Mouse (Mus musculus): ENCODE data around the gene Plekhg2. TPM values are rescaled to one million over a fixed set of nuclear protein-coding genes. Genes with fewer than 3 reads are reported as not detected.

Gene Plekhg2
- polyA plus RNA-seq, 1 experiment from 2014 or later = 38.8 TPM

GRCm38 (mm10) chr7:28370051-28370450 lies 2.3 kb downstream of the Plekhg2 start:
- Histone ChIP-seq H3K27ac (replicated peaks; ENCODE audit: low read depth, low read length) (no peak overlapping the region), H3K36me3 (replicated peaks; ENCODE audit: control insufficient read depth, insufficient read depth, low read depth, low read length) (peaks cover 14% of the 10 kb centered on the region)

DNA sequence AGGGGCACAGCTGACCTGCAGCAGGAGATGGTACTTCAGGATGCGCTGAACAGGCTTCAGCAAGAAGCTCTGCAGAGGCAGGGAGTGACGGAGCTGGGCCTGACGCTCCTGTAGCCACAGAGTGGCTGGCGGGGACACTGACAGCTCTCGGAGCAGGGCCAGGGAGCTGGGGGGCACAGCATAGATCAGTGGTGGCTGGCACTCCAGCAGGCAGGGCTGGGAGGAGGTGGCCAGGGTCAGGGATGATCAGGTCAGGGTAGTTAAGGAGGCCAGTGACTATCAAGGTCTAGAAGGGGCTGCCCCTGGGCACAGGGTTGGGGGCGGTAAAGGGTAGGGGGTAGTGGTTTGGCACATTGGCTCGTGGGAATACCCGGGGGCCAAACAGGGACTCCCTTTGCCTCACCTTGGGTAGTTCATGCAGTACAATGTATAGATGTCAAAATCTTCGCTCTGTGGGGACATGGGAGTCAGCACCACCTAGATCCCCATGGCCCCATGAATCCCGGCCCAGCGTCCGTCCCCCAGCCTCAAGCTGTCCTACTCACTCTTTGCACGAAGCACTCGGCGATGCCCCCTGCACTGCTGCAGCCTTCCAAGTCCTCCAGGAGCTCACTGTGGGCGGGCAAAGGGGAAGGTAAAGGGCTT lies 4.0 kb downstream of the Plekhg2 start:
- ATAC-seq (replicated peaks; ENCODE audit: insufficient number of reproducible peaks, low FRiP score, low TSS enrichment, low read depth) (no peak), DNase-seq (ENCODE audit: low spot score) (no peak)
- Histone ChIP-seq H3K36me3 (replicated peaks; ENCODE audit: control insufficient read depth, insufficient read depth, low read depth, low read length) (peaks cover 21% of the 10 kb centered on the region), H3K27ac (replicated peaks; ENCODE audit: low read depth, low read length) (no peak overlapping the region), H3K9me3 (replicated peaks; ENCODE audit: control insufficient read depth, low read length) (no peaks in the 10 kb centered on the region), H3K4me3 (ENCODE audit: low read depth, low read length) (no peak overlapping the region), H3K4me1 (ENCODE audit: control insufficient read depth, insufficient read depth, low read length) (peaks cover 4% of the 10 kb centered on the region), H3K4me2 (ENCODE audit: low read depth, low read length) (no peak overlapping the region), H3K9ac (replicated peaks; ENCODE audit: low read length) (no peak overlapping the region), H3K27me3 (ENCODE audit: control insufficient read depth, insufficient read depth, low read length) (no peaks in the 10 kb centered on the region)
- WGBS = 96% methylated on average over 16 of the region's 16 CpGs

More at GRCm38 (mm10) chr7:28370051-28370450, 2.3 kb downstream of the Plekhg2 start:
- 90% methylated on average over 14 of the region's 14 CpGs for WGBS
- no peaks in the 10 kb centered on the region for H3K27me3 ChIP-seq (ENCODE audit: control insufficient read depth, insufficient read depth, low read length)
- H3K4me3 ChIP-seq (ENCODE audit: low read depth, low read length) = peak overlapping the region; percentile 89
- ATAC-seq (replicated peaks; ENCODE audit: insufficient number of reproducible peaks, low FRiP score, low TSS enrichment, low read depth) (no peak), DNase-seq (ENCODE audit: low spot score) (no peak)
- no peaks in the 10 kb centered on the region for H3K9me3 ChIP-seq (replicated peaks; ENCODE audit: control insufficient read depth, low read length)
- peak overlapping the region; percentile 82 for H3K4me2 ChIP-seq (ENCODE audit: low read depth, low read length)
- H3K9ac ChIP-seq (replicated peaks; ENCODE audit: low read length) = peak overlapping the region; percentile 96
- H3K4me1 ChIP-seq (ENCODE audit: control insufficient read depth, insufficient read depth, low read length) = peaks cover 4% of the 10 kb centered on the region

GRCm38 (mm10) chr7:28367663-28368275 lies 4.6 kb downstream of the Plekhg2 start:
- 91% methylated on average over 16 of the region's 16 CpGs for WGBS
- no peaks in the 10 kb centered on the region for H3K9me3 ChIP-seq (replicated peaks; ENCODE audit: control insufficient read depth, low read length)
- DNase-seq (ENCODE audit: low spot score) = no peak
- peaks cover 4% of the 10 kb centered on the region for H3K4me1 ChIP-seq (ENCODE audit: control insufficient read depth, insufficient read depth, low read length)
- H3K9ac ChIP-seq (replicated peaks; ENCODE audit: low read length) = no peak overlapping the region
- no peak for ATAC-seq (replicated peaks; ENCODE audit: insufficient number of reproducible peaks, low FRiP score, low TSS enrichment, low read depth)
- no peak overlapping the region for H3K27ac ChIP-seq (replicated peaks; ENCODE audit: low read depth, low read length)
- H3K4me3 ChIP-seq (ENCODE audit: low read depth, low read length) = no peak overlapping the region
- H3K27me3 ChIP-seq (ENCODE audit: control insufficient read depth, insufficient read depth, low read length) = no peaks in the 10 kb centered on the region
- peaks cover 22% of the 10 kb centered on the region for H3K36me3 ChIP-seq (replicated peaks; ENCODE audit: control insufficient read depth, insufficient read depth, low read depth, low read length)
- no peak overlapping the region for H3K4me2 ChIP-seq (ENCODE audit: low read depth, low read length)

DNA sequence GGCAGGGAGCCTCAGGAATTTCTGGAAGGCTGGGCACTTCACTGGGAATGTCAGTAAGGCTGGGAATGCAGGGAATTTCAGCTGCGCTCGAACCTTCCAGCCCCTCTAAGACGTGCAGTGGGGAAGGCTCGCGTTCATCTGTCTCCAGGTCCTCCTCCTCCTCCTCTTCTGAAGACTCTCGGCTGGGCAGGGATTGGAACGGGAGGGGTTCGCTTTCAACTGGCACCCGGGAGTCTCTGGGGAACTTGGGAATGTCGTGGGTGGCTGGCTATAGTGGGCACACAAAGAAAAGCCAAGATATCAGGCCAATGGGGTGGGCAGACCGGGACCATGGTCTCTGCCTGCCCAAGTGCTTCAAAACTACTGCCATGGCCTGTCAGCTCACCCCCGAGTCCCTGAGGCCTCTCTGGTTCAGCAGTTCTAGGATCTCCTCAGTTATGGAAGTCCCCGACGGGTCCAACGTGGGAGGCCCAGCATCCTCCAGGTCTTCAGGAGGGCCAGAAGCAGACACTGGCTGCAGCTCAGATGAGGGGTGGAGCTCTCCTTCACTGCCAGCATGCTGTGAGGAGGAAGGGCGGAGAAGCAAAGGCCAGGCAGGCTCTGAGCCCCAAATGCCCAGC lies 9.8 kb downstream of the Plekhg2 start:
- H3K27ac ChIP-seq (replicated peaks; ENCODE audit: low read depth, low read length) = no peak overlapping the region
- H3K4me1 ChIP-seq (ENCODE audit: control insufficient read depth, insufficient read depth, low read length) = no peaks in the 10 kb centered on the region; the same call in 1 of the 2 replicates
- no peaks in the 10 kb centered on the region for H3K9me3 ChIP-seq (replicated peaks; ENCODE audit: control insufficient read depth, low read length)
- H3K4me2 ChIP-seq (ENCODE audit: low read depth, low read length) = no peak overlapping the region
- H3K9ac ChIP-seq (replicated peaks; ENCODE audit: low read length) = no peak overlapping the region
- peaks cover 40% of the 10 kb centered on the region for H3K36me3 ChIP-seq (replicated peaks; ENCODE audit: control insufficient read depth, insufficient read depth, low read depth, low read length)
- no peaks in the 10 kb centered on the region for H3K27me3 ChIP-seq (ENCODE audit: control insufficient read depth, insufficient read depth, low read length)
- WGBS = 88% methylated on average over 16 of the region's 16 CpGs
- DNase-seq (ENCODE audit: low spot score) (no peak), ATAC-seq (replicated peaks; ENCODE audit: insufficient number of reproducible peaks, low FRiP score, low TSS enrichment, low read depth) (no peak)
- H3K4me3 ChIP-seq (ENCODE audit: low read depth, low read length) = no peak overlapping the region

- Histone ChIP-seq H3K27ac (replicated peaks; ENCODE audit: low read depth, low read length) (no peak overlapping the region), H3K27me3 (ENCODE audit: control insufficient read depth, insufficient read depth, low read length) (no peaks in the 10 kb centered on the region), H3K9ac (replicated peaks; ENCODE audit: low read length) (no peak overlapping the region), H3K9me3 (replicated peaks; ENCODE audit: control insufficient read depth, low read length) (no peaks in the 10 kb centered on the region), H3K4me2 (ENCODE audit: low read depth, low read length) (no peak overlapping the region), H3K36me3 (replicated peaks; ENCODE audit: control insufficient read depth, insufficient read depth, low read depth, low read length) (peaks cover 39% of the 10 kb centered on the region), H3K4me3 (ENCODE audit: low read depth, low read length) (no peak overlapping the region), H3K4me1 (ENCODE audit: control insufficient read depth, insufficient read depth, low read length) (peaks cover 5% of the 10 kb centered on the region)
- no peak for DNase-seq (ENCODE audit: low spot score)
- 95% methylated on average over 20 of the region's 20 CpGs for WGBS
- ATAC-seq (replicated peaks; ENCODE audit: insufficient number of reproducible peaks, low FRiP score, low TSS enrichment, low read depth) = no peak
These were observed 10.6 kb downstream of the Plekhg2 start for GRCm38 (mm10) chr7:28361647-28362341.

DNA sequence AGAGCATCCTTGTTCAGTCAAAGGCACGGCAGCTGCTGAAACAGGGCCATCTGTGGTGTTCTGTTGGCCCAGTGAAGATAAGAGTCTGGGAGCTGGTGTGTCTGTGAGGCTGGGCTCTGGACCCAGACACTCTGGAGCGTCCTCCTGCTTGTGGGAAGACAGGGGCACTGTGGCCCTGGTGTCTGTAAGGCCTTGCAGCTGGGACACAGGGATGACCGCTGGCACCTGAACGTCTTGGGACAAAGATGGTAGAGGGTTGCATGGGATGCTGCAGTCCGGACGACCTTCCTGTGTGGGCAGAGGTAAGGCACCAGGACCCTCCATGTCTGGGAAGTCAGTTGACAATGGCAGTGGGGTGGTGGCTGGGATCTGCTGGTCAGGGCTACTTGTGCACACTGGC lies 12.1 kb downstream of the Plekhg2 start:
- H3K4me2 ChIP-seq (ENCODE audit: low read depth, low read length) = no peak overlapping the region
- DNase-seq (ENCODE audit: low spot score) = no peak
- no peaks in the 10 kb centered on the region for H3K9me3 ChIP-seq (replicated peaks; ENCODE audit: control insufficient read depth, low read length)
- 92% methylated on average over 6 of the region's 6 CpGs for WGBS
- H3K36me3 ChIP-seq (replicated peaks; ENCODE audit: control insufficient read depth, insufficient read depth, low read depth, low read length) = peaks cover 39% of the 10 kb centered on the region
- no peak overlapping the region for H3K9ac ChIP-seq (replicated peaks; ENCODE audit: low read length)
- H3K4me1 ChIP-seq (ENCODE audit: control insufficient read depth, insufficient read depth, low read length) = peaks cover 5% of the 10 kb centered on the region
- no peak for ATAC-seq (replicated peaks; ENCODE audit: insufficient number of reproducible peaks, low FRiP score, low TSS enrichment, low read depth)
- H3K4me3 ChIP-seq (ENCODE audit: low read depth, low read length) = no peak overlapping the region
- H3K27me3 ChIP-seq (ENCODE audit: control insufficient read depth, insufficient read depth, low read length) = no peaks in the 10 kb centered on the region
- H3K27ac ChIP-seq (replicated peaks; ENCODE audit: low read depth, low read length) = no peak overlapping the region

- H3K4me3 ChIP-seq (ENCODE audit: low read depth, low read length) = no peak overlapping the region
- no peak overlapping the region for H3K9ac ChIP-seq (replicated peaks; ENCODE audit: low read length)
- no peak overlapping the region for H3K4me2 ChIP-seq (ENCODE audit: low read depth, low read length)
- H3K9me3 ChIP-seq (replicated peaks; ENCODE audit: control insufficient read depth, low read length) = no peaks in the 10 kb centered on the region
- H3K36me3 ChIP-seq (replicated peaks; ENCODE audit: control insufficient read depth, insufficient read depth, low read depth, low read length) = peaks cover 36% of the 10 kb centered on the region
- ATAC-seq (replicated peaks; ENCODE audit: insufficient number of reproducible peaks, low FRiP score, low TSS enrichment, low read depth) = no peak
- WGBS = 96% methylated on average over 10 of the region's 10 CpGs
- no peak for DNase-seq (ENCODE audit: low spot score)
- H3K27ac ChIP-seq (replicated peaks; ENCODE audit: low read depth, low read length) = no peak overlapping the region
- H3K27me3 ChIP-seq (ENCODE audit: control insufficient read depth, insufficient read depth, low read length) = no peaks in the 10 kb centered on the region
- peaks cover 5% of the 10 kb centered on the region for H3K4me1 ChIP-seq (ENCODE audit: control insufficient read depth, insufficient read depth, low read length)
These were observed 12.5 kb downstream of the Plekhg2 start for GRCm38 (mm10) chr7:28359854-28360253.
